9 mouse cellular contexts compared by ENCODE assay signal in the genomic region with DNA sequence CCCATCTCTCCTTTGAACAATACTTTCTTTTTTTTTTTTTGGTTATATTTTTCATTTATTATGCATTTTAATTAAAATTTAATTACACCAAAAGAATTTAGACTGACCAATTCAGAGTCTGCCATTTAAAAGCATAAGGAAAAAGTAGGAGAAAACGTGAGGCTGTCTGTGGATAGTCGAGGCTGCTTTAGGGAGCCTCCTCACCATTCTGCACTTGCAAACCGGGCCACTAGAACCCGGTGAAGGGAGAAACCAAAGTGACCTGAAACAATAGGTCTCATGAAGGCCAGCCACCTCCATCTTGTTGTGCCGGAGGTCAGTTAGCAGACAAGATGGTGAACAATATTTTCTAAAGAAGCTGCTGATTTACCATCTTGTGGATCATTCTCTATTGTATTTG. TPM values are rescaled to one million over a fixed set of nuclear protein-coding genes. Genes with fewer than 3 reads are reported as not detected.
DNase-seq lines count a peak whose midpoint lies in the region; ATAC-seq lines count a peak whose summit lies in the region.
"Not testable (repeated sequence)": the region's sequence is repeated elsewhere in the genome, so short reads cannot be mapped to it uniquely, and the experiment has no call there.
"Had no signal": no experiment of that assay in that cellular context is flagged by ENCODE, and none has a peak within 500 bp of the region (broad histone marks: within the 10 kb centered on the region; RNA-seq: fewer than 3 reads in every experiment).

No protein-coding gene starts in this region.

- DNase-seq in MN1 (ENCODE audit: low spot score), result peak; percentile 11
- not testable (repeated sequence) for DNase-seq in embryonic facial prominence, embryonic 11.5 days (ENCODE audit: low spot score); intestine, embryonic 14.5 days (ENCODE audit: low spot score)
- DNase-seq in heart, adult 9 months (ENCODE audit: low spot score in 2 of 2), result peak; percentile 43 to 71
- DNase-seq in left cerebral cortex, postnatal 14 days (ENCODE audit: low spot score in 2 of 2), result peak; percentile 45 to 94
- peak; percentile 84 for DNase-seq in lung, postnatal 25 days (ENCODE audit: low spot score)
- DNase-seq in spleen, adult 18-20 months, result peak; percentile 8 to 17
- DNase-seq in urinary bladder, postnatal 14 days (ENCODE audit: low spot score), result peak; percentile 26

- H3K4me1 ChIP-seq in embryonic facial prominence, embryonic 11.5 days (ENCODE audit: control insufficient read depth, insufficient read depth, low read length); intestine, embryonic 14.5 days (replicated peaks; ENCODE audit: control insufficient read depth, insufficient read depth, low read length): not testable (repeated sequence)

- H3K27ac ChIP-seq in embryonic facial prominence, embryonic 11.5 days (replicated peaks; ENCODE audit: low read depth, low read length); intestine, embryonic 14.5 days (ENCODE audit: low read depth): not testable (repeated sequence)

- H3K9me3 ChIP-seq in embryonic facial prominence, embryonic 11.5 days (replicated peaks; ENCODE audit: control insufficient read depth, low read length); intestine, embryonic 14.5 days (ENCODE audit: control insufficient read depth, low read length): not testable (repeated sequence)

- H3K4me3 ChIP-seq in embryonic facial prominence, embryonic 11.5 days (ENCODE audit: low read depth, low read length); intestine, embryonic 14.5 days (ENCODE audit: low read depth, low read length): not testable (repeated sequence)

- intact Hi-C loops in left cerebral cortex, postnatal 14 days (cut with DNase I), result not testable (repeated sequence)

- WGBS in embryonic facial prominence, embryonic 11.5 days, result 80% methylated on average over 5 of the region's 5 CpGs
- 84% methylated on average over 5 of the region's 5 CpGs for WGBS in intestine, embryonic 14.5 days

- H3K36me3 ChIP-seq in embryonic facial prominence, embryonic 11.5 days (replicated peaks; ENCODE audit: control insufficient read depth, insufficient read depth, low read depth, low read length); intestine, embryonic 14.5 days (ENCODE audit: control insufficient read depth, insufficient read depth, low read length): not testable (repeated sequence)

- H3K27me3 ChIP-seq in embryonic facial prominence, embryonic 11.5 days (ENCODE audit: control insufficient read depth, insufficient read depth, low read length); intestine, embryonic 14.5 days (replicated peaks; ENCODE audit: control insufficient read depth, insufficient read depth, low read length): not testable (repeated sequence)

- peak; percentile 81; the same call in 1 of the 2 replicates for ATAC-seq in embryonic facial prominence, embryonic 11.5 days (replicated peaks; ENCODE audit: insufficient number of reproducible peaks, low FRiP score, low TSS enrichment, low read depth)
- ATAC-seq in intestine, embryonic 14.5 days (replicated peaks; ENCODE audit: low FRiP score, low TSS enrichment, low read depth), result peak; percentile 95

- not testable (repeated sequence) for H3K9ac ChIP-seq in embryonic facial prominence, embryonic 11.5 days (replicated peaks; ENCODE audit: low read length); intestine, embryonic 14.5 days (ENCODE audit: low read length)

- H3K4me2 ChIP-seq in embryonic facial prominence, embryonic 11.5 days (ENCODE audit: low read depth, low read length); intestine, embryonic 14.5 days (ENCODE audit: low read length): not testable (repeated sequence)

RNA-seq across cellular contexts. Expression of a gene that starts 27.4 kb away (rescaled TPM):
- polyA plus RNA-seq in embryonic facial prominence, embryonic 11.5 days (2014; fragmentation: Nextera tagmentation; extraction: Ambion mirVana), result not detected in 2 replicates
- 0.35 TPM in 1 of 2 replicates, not detected in the other for polyA plus RNA-seq in intestine, embryonic 14.5 days (2014; fragmentation: Nextera tagmentation; extraction: Ambion mirVana)
- total RNA-seq in left cerebral cortex, postnatal 14 days (2021), result not detected
- polyA plus RNA-seq: neural tube, embryonic 14.5 days had no signal

RNA-seq across cellular contexts. Expression of a gene that starts 31.2 kb away (rescaled TPM):
- polyA plus RNA-seq in embryonic facial prominence, embryonic 11.5 days (2014; fragmentation: Nextera tagmentation; extraction: Ambion mirVana), result 0.39 and 1.1 TPM in 2 replicates
- 0.18 and 0.30 TPM in 2 replicates for polyA plus RNA-seq in intestine, embryonic 14.5 days (2014; fragmentation: Nextera tagmentation; extraction: Ambion mirVana)
- total RNA-seq in left cerebral cortex, postnatal 14 days (2021), result 100 to 1,000 TPM; 139 to 201 TPM
